Mouse (Mus musculus): Measurements from ENCODE around the gene Snx21. TPM values are rescaled to one million over a fixed set of nuclear protein-coding genes. Genes with fewer than 3 reads are reported as not detected.

The Snx21 gene
- polyA plus RNA-seq, 1 experiment from 2014 or later: 21.2 TPM

DNA sequence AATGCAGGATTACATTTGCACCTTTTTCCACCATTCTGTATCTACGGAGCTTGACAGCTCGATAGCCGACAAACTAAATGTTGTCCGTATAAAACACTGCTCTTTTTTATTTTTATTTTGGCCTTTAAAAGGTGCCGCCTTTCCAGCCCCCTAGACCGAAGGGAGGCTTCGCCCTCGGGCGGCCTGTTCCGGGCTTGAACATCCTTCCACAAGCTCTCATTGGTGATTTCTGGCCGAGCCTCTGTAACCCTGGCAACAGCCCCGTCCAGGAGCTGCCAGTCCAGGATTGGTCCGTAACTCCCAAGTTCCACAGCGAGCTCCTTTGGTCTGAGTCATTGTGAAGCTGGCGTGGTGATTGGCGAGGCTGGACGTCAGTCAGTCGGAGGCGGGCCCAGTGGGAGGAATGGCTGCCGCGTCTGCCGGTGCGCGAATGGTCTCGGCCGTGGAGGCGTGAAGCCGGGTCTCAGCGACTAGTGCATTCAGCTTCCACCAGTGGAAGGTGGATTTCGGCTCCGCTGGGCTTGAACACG lies 37.1 kb downstream of the Snx21 start, which contains the start of gene Zswim1:
Zswim1 (plus strand) TSS at position 51 of the 530 bp plus-strand sequence.
- Histone ChIP-seq H3K27me3 (replicated peaks) (no peaks in the 10 kb centered on the region), H3K4me2 (replicated peaks) (peak within 1 kb of the TSS; percentile 71), H3K27ac (peak within 1 kb of the TSS; percentile 25; the same call in 1 of the 2 replicates), H3K36me3 (peaks cover 16% of the 10 kb centered on the region), H3K9ac (peak within 1 kb of the TSS; percentile 58), H3K4me3 (replicated peaks) (peak within 1 kb of the TSS; percentile 56), H3K4me1 (replicated peaks) (peaks cover 9% of the 10 kb centered on the region), H3K9me3 (no peaks in the 10 kb centered on the region)
- peak; percentile 100 for ATAC-seq
- 2% methylated on average over 32 of the region's 32 CpGs for WGBS

DNA sequence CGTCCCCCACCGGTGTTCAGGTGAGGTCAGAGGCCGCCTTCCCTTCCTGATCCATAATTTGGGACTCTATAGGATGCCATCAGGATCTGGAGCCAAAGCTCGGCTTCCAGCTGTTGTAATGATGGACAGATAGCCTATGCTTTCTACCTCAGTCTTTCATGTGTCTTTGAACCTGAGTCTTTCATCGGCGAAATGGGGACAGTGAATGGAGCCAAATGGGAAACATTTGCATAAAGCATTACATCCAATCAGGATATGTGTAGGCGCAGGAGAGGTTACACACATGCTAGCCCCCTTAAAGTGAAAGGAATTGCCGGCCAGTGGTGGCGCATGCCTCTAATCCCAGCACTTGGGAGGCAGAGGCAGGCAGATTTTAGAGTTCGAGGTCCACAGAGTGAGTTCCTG lies 37.6 kb downstream of the Snx21 start:
- Histone ChIP-seq H3K4me1 (replicated peaks) (peaks cover 6% of the 10 kb centered on the region; the same call in 1 of the 2 replicates), H3K9ac (peak overlapping the region; percentile 58), H3K4me3 (replicated peaks) (peak overlapping the region; percentile 56), H3K9me3 (no peaks in the 10 kb centered on the region), H3K4me2 (replicated peaks) (peak overlapping the region; percentile 71), H3K27ac (peak overlapping the region; percentile 25; the same call in 1 of the 2 replicates), H3K36me3 (peaks cover 21% of the 10 kb centered on the region), H3K27me3 (replicated peaks) (no peaks in the 10 kb centered on the region)
- peak; percentile 75 for ATAC-seq
- WGBS: 2% methylated on average over 10 of the region's 10 CpGs

DNA sequence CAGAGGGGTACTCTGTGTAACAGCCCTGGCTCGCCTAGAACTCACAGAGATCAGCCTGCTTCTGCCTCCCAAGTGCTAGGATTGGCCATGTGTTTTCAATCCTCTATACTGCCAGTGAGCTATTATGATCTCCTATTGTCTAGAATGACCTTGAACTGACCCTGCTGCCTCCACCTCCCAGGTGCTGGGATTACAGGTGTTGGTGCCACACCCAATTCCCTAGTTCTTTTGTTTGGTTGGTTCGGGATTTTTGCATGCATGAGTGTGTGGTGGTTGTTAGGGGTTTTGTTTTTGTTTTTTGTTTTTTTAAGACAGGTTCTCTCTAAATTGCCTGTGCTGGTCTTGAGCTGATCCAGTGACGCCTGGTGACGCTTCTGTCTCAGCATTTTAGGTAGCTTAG lies 38.3 kb downstream of the Snx21 start:
- H3K4me2 ChIP-seq (replicated peaks): peak overlapping the region; percentile 71; the same call in 1 of the 2 replicates
- WGBS: 90% methylated on average over 4 of the region's 4 CpGs
- H3K27me3 ChIP-seq (replicated peaks): no peaks in the 10 kb centered on the region
- peaks cover 21% of the 10 kb centered on the region for H3K36me3 ChIP-seq
- H3K4me1 ChIP-seq (replicated peaks): peaks cover 6% of the 10 kb centered on the region; the same call in 1 of the 2 replicates
- no peak overlapping the region for H3K9ac ChIP-seq
- H3K27ac ChIP-seq: no peak overlapping the region
- no peak overlapping the region for H3K4me3 ChIP-seq (replicated peaks)
- H3K9me3 ChIP-seq: no peaks in the 10 kb centered on the region
- no peak for ATAC-seq

DNA sequence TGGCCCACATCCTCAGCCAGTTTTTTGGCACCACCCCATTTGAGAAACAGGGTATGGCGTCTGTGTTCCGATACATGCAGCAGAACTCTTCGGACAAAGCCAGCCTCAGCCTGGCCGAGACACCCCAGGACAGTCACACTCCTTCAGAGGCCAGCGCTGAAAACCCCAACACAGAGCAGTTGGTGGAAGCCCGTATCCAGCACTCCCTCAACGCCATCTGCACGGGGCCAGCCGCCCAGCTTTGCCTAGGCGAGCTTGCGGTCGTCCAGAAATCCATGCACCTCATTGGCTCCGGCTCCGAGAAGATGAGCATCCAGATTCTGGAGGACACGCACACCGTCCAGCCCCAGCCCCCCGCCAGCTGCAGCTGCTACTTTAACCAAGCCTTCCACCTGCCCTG lies 39.9 kb downstream of the Snx21 start:
- Histone ChIP-seq H3K4me3 (replicated peaks) (no peak overlapping the region), H3K9ac (no peak overlapping the region), H3K27me3 (replicated peaks) (no peaks in the 10 kb centered on the region), H3K4me2 (replicated peaks) (no peak overlapping the region), H3K27ac (no peak overlapping the region), H3K9me3 (no peaks in the 10 kb centered on the region), H3K4me1 (replicated peaks) (peaks cover 6% of the 10 kb centered on the region; the same call in 1 of the 2 replicates), H3K36me3 (peaks cover 21% of the 10 kb centered on the region)
- WGBS: 94% methylated on average over 17 of the region's 17 CpGs
- ATAC-seq: no peak

DNA sequence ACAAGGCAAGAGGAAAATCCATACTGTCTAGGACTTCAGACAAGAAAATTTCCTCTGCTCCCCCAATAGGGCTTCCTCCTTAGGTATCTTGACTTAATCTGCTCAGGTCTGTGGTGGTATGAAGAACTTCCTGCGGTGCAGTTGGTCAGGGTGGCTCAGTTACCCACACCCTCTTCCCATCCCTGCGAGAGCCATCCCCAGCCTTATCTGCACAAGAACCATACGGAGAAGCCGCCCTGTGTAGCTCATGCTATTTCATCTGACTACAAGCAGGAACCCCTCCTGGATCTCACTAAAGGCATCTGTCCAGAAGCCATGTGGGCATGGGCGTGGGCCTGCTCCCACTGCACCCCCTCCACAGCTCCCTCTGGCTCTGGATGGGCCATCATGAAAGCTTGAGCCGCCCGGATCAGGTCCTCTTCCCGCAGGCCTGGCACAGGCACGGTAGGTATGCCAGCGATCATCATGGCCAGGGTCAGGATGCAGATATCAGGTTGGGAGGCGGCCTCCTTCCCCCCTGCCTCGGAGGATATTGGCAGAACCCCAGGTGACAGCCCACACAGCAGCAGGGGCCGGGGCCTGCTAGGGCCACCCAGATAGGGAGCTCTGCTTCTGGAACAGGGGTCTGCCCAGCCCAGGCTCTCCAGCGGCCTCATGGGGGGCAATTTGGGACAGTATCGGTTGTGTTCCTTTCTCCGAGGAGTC lies 41.7 kb downstream of the Snx21 start:
- WGBS: 87% methylated on average over 16 of the region's 16 CpGs
- H3K27me3 ChIP-seq (replicated peaks): no peaks in the 10 kb centered on the region
- no peak overlapping the region for H3K4me3 ChIP-seq (replicated peaks)
- no peak for ATAC-seq
- peaks cover 21% of the 10 kb centered on the region for H3K36me3 ChIP-seq
- H3K27ac ChIP-seq: no peak overlapping the region
- H3K9me3 ChIP-seq: no peaks in the 10 kb centered on the region
- H3K4me2 ChIP-seq (replicated peaks): no peak overlapping the region
- peaks cover 7% of the 10 kb centered on the region for H3K4me1 ChIP-seq (replicated peaks)
- no peak overlapping the region for H3K9ac ChIP-seq

DNA sequence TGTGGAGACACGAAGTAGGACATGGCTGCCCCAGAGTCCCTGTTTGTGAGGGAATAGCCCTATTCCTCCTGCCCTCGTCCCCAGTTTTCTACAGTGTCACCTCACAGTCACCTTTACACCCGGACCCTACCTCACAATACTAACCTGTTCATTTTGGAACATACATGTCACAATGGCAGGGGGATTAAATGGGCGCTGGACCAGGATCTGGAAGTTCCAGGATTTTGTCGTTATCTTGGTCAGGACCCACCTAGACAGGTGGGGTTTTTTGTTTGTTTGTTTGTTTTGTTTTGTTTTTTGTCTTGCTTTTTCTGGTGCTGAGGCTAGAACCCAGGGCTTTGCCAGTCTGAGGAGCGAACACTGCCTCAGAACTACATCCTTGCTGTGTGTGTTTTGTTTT lies 42.8 kb downstream of the Snx21 start, which contains the start of gene Spata25:
Spata25 (minus strand) TSS at position 101 of the 400 bp plus-strand sequence.
- H3K27ac ChIP-seq: no peak within 1 kb of the TSS
- no peak within 1 kb of the TSS for H3K4me2 ChIP-seq (replicated peaks)
- peaks cover 21% of the 10 kb centered on the region for H3K36me3 ChIP-seq
- ATAC-seq: no peak
- H3K9ac ChIP-seq: no peak within 1 kb of the TSS
- no peaks in the 10 kb centered on the region for H3K9me3 ChIP-seq
- H3K4me1 ChIP-seq (replicated peaks): peaks cover 8% of the 10 kb centered on the region
- no peaks in the 10 kb centered on the region for H3K27me3 ChIP-seq (replicated peaks)
- no peak within 1 kb of the TSS for H3K4me3 ChIP-seq (replicated peaks)
- WGBS: 84% methylated on average over 6 of the region's 6 CpGs

DNA sequence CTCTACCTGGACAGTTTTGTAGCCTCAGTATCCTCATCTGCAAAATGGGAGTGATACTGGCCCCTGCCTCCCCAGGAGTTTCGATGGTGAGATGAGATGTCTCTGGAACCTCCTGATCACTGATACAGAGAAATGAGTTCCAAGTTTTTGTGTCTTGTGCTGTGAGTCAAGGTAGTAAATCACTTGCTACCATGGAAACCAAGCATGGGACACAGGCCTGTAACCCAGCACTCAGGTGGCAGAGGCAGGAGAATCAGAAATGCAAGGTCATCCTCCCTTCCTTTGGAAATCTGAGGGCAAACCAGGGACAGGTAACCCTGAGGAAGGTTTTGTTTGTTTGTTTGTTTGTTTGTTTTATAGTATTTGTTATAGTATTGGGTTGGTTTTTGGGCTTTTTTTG lies 43.5 kb downstream of the Snx21 start:
- Histone ChIP-seq H3K27ac (no peak overlapping the region), H3K36me3 (peaks cover 21% of the 10 kb centered on the region), H3K4me2 (replicated peaks) (no peak overlapping the region), H3K9me3 (no peaks in the 10 kb centered on the region), H3K27me3 (replicated peaks) (no peaks in the 10 kb centered on the region), H3K9ac (no peak overlapping the region), H3K4me1 (replicated peaks) (peaks cover 5% of the 10 kb centered on the region), H3K4me3 (replicated peaks) (no peak overlapping the region)
- ATAC-seq: no peak
- 92% methylated on average over 1 of the region's 1 CpGs for WGBS

DNA sequence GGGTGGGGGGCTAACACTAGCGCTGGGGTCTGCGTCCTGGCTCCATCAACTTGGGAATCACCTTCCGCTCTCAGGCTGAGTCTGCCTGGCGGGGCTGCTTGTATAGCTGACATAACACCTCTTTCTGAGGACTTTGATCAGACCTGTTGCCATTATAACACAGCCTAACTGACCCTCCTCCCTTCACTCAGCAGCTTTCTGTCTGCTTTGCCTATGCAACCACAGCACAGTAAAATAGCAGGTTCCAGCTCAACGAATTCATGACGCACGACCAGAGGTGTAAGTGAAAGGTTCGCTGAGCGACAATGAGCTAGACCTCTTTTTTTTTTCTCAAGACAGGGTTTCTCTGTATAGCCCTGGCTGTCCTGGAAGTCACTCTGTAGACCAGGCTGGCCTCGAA lies 45.4 kb downstream of the Snx21 start:
- H3K27ac ChIP-seq: no peak overlapping the region
- no peak overlapping the region for H3K4me3 ChIP-seq (replicated peaks)
- H3K4me1 ChIP-seq (replicated peaks): peaks cover 13% of the 10 kb centered on the region
- no peaks in the 10 kb centered on the region for H3K9me3 ChIP-seq
- no peak overlapping the region for H3K4me2 ChIP-seq (replicated peaks)
- H3K27me3 ChIP-seq (replicated peaks): no peaks in the 10 kb centered on the region
- H3K9ac ChIP-seq: no peak overlapping the region
- peaks cover 14% of the 10 kb centered on the region for H3K36me3 ChIP-seq
- ATAC-seq: no peak
- WGBS: 89% methylated on average over 10 of the region's 10 CpGs

DNA sequence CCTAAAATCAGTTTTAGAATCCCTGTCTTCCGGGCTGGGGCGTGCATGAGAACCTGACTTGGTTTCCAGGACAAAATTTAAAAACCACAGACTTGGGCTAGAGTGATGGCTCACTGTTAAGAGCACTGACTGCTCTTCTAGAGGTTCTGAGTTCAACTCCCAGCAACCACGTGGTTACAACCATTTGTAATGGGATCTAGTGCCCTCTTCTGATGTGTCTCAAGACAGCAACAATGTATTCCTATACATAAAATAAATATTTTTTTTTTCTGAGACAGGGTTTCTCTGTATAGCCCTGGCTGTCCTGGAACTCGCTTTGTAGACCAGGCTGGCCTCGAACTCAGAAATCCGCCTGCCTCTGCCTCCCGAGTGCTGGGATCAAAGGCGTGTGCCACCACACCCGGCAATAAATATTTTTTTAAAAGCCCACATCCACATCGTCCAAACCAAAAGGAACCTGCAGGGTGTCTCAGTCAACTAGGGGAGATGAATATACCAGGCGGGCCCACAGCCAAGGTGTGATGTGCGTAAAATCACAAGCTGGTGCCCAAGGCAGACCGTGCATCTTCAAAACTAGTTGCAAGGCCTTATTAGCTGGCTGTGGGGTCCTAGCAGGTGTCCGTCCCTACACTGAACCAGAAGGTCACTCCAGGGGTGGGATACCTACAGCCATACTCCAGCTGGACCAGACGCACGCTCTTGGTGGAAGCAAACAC lies 46.6 kb downstream of the Snx21 start:
- peak overlapping the region; percentile 99 for H3K4me2 ChIP-seq (replicated peaks)
- H3K9ac ChIP-seq: peak overlapping the region; percentile 85
- no peaks in the 10 kb centered on the region for H3K9me3 ChIP-seq
- no peak for ATAC-seq
- H3K36me3 ChIP-seq: peaks cover 16% of the 10 kb centered on the region; the same call in 1 of the 2 replicates
- no peaks in the 10 kb centered on the region for H3K27me3 ChIP-seq (replicated peaks)
- WGBS: 57% methylated on average over 16 of the region's 16 CpGs
- H3K4me1 ChIP-seq (replicated peaks): peaks cover 13% of the 10 kb centered on the region
- peak overlapping the region; percentile 79 for H3K4me3 ChIP-seq (replicated peaks)
- H3K27ac ChIP-seq: peak overlapping the region; percentile 92

DNA sequence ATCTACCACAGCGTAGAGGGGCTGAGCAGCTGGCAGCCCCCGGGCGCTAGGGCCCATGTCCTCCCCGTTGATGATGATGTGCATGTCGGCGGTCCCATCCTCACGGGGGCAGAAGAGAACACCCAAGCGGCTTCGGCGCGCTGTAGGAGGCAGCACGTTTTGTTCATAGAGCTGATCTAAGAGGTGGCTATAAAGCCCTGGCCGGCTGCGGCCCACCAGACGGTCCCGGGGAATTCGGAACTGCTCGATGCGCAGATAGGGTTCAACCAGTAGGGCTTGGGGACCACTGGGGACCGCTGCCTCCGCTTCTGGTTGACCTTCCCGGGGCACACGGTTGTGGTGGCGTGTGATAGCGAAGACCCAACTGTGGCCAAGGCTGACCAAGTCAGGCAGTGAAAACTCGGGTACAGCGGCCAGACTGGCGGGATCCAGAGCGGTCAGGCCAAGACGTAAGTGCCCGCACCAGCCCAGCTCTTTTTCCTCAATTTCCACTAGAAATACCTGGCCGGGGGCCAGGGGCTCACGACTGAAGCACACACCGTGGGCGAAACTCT lies 47.2 kb downstream of the Snx21 start, which contains the start of gene Ctsa:
Ctsa (plus strand) TSS at position 126 of the 554 bp plus-strand sequence.
- H3K9ac ChIP-seq: peak within 1 kb of the TSS; percentile 85
- H3K27me3 ChIP-seq (replicated peaks): no peaks in the 10 kb centered on the region
- H3K4me1 ChIP-seq (replicated peaks): peaks cover 13% of the 10 kb centered on the region
- ATAC-seq: peak; percentile 74
- H3K36me3 ChIP-seq: peaks cover 11% of the 10 kb centered on the region
- peak within 1 kb of the TSS; percentile 92 for H3K27ac ChIP-seq
- under 1% methylated on average over 35 of the region's 35 CpGs for WGBS
- no peaks in the 10 kb centered on the region for H3K9me3 ChIP-seq
- H3K4me3 ChIP-seq (replicated peaks): peak within 1 kb of the TSS; percentile 79
- H3K4me2 ChIP-seq (replicated peaks): peak within 1 kb of the TSS; percentile 99

DNA sequence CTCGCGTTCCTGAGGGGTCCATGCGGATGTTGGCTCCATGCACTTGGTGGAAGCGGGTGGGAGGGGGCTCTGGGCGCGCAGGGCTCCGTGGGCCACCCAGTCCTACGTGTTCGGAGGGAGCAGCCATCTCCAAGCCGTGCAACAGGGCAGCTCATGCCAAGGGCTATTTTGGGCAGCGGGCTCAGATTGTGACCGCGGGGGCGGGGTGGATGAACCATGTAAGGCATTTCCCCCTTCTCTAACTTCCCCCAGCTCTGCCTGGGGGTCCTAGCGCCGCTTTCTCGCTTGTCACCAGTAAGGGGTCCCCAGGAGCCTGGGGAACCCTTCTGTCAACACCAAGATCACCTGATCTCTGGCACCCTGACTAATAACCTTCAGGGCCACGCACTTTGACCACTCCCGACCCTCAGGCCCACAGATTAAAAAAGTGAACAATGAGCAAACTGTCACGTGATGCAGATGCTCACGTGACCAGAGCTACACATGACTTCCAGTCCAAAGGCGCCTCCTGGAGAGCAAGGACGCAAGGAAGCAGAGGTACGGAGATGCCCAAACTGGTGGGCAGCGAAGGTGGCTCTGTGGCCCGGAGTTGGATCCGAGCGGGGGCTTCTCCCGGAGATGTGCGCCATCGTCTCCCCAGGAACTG lies 47.8 kb downstream of the Snx21 start, which contains the start of gene Neurl2:
Neurl2 (minus strand) TSS at position 143 of the 646 bp plus-strand sequence.
- H3K27ac ChIP-seq: peak within 1 kb of the TSS; percentile 92
- H3K9me3 ChIP-seq: no peaks in the 10 kb centered on the region
- H3K4me3 ChIP-seq (replicated peaks): peak within 1 kb of the TSS; percentile 79
- under 1% methylated on average over 31 of the region's 31 CpGs for WGBS
- H3K36me3 ChIP-seq: peaks cover 13% of the 10 kb centered on the region
- H3K27me3 ChIP-seq (replicated peaks): no peaks in the 10 kb centered on the region
- peak within 1 kb of the TSS; percentile 99 for H3K4me2 ChIP-seq (replicated peaks)
- peaks cover 13% of the 10 kb centered on the region for H3K4me1 ChIP-seq (replicated peaks)
- H3K9ac ChIP-seq: peak within 1 kb of the TSS; percentile 85
- peak; percentile 74 for ATAC-seq

Measured in intestine, embryonic 15.5 days (tissue).